Mouse (Mus musculus) fat pad, adult 2 months (tissue): Measurements from ENCODE around the gene Wnk4.

Experiments used
- DNase-seq: peaks from one replicate; pipeline ENCODE4 v3.0.0-alpha.2; 2011; ENCODE audit warnings: low read depth, low spot score; ENCODE audit errors: extremely low read depth

Gene Wnk4

GRCm38 (mm10) chr11:101272446-101272845 lies 12.1 kb downstream of the Wnk4 start:
- no peak for DNase-seq

GRCm38 (mm10) chr11:101275309-101275708 lies 14.9 kb downstream of the Wnk4 start:
- DNase-seq, result no peak

GRCm38 (mm10) chr11:101276319-101277070 lies 16.1 kb downstream of the Wnk4 start:
- no peak for DNase-seq

DNA sequence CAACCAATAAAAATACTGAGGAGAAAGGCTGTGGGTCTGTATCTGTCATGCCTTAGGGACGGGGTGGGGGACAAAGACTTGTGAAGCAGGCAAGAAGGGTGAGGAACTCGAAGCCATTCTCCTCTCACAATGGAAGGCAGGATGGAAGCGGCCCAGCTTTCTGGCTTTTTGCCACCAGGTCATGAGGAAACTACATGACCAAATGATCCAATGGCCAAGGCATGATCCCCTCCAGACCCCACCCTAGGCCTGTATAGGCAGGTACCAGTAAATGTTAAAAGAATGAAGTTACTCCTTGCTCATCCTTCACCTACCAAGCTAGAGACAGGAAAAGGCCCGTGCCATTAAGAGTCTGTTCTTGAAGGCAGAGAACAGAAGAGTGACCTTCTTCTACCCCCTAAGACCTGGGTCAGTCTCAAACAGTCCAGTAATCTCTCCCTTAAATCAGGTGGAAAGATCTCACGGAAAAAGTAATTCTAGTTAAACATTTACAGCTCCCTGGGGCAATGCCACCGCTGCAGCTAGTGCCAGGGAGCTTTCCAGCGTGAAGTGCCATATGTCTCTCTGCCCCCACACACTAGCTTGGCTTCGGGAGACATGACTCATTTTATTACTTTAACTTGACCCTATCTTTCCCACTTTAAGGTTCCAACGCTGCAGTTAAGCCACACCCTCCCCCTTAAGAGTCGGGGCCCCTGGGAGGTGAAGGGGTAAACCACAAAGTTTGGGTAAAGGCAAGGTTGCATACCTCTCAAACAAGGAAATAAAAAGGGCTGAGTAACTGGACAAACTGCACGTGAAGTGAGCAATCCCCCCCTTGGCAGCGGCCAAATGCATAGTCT lies 17.2 kb downstream of the Wnk4 start:
- no peak for DNase-seq

DNA sequence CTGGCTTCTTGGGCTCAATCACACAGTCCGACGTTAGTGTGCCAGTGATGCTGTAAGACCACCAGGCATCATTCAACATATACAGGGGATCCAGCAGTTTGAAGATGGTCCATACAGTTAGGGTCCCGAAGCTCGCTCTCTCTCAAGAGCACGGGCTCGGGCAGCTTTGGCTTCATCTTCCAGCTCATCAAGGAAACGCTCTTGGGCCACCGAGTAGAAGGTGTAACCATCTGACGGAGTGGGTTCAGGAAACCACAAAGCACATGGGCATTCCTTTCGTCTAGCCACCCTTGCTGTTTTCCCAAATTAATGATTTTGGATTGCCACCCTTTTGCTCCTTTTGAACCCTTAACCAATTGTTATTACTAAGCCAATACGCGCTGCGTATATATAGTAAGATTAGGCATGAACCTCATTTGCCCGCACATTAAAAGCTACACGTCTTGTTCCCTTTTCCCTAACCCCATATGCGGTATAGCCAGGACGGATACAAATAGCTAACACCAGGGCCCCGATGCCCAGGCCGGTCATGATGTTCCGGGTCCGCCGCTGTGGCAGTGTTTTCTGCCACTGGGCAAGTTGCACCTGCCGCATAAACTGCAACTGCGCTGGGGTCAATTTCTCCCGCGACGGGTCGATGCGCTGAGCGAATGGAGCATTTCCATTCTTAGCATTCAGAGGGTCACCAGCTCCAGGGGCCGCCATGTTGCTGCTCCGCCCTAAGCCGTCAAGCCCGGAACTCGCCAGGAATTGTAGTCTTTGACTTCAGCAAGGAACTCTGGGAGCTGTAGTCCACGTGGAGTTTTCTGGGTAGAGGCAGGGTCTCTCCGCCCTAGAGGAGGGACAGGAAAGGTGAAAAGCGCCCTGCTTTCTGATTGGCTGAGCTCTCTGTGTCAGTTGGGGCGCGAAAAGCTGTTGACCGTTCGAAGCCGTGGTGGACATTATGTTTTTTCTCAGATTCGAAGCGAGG lies 18.1 kb downstream of the Wnk4 start, which contains the start of the genes Cntd1 and Coa3:
Cntd1 (plus strand) TSS at position 790 of the 970 bp plus-strand sequence.
Coa3 (minus strand) TSS at position 892 of the 970 bp plus-strand sequence.
- DNase-seq, result no peak

GRCm38 (mm10) chr11:101279193-101279569 lies 18.8 kb downstream of the Wnk4 start:
- DNase-seq, result no peak

GRCm38 (mm10) chr11:101280837-101281236 lies 20.5 kb downstream of the Wnk4 start:
- no peak for DNase-seq

DNA sequence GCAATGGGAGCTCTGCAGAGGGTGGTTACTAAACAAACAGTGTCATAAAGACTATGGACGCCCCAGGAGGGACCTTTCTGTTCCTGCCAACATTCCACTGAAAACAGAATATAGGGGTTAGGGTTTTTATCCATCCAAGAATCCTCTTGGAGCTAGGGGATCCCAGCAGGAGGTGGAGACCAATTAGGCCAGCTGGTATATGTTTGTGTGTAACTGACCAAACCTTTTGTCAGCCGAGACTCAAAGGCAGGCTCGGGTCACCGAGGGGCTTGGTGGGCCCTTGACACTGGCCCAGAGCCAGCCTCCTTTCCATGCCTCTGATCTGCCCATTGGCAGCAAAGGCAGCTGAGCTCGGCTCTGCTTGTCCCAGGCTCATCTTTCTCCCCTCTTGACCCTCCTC lies 22.5 kb downstream of the Wnk4 start:
- no peak for DNase-seq

DNA sequence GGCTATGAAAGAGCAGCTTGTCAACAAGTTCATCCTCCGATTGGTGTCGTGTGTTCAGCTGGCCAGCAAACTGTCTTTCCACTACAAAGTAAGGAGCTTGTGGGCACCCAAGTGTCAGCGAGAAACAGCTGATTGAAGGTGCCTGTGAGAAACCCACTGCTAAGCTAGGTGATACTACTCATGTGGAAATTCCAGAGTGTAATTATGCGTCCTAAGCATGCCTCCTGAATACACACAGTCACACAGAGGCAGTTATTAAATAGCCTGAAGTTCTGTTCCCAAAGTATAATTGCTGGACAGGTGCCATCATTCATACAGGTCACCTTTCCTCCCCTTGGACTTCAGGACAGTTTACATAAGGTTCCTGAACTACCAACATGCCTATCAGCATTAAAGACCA lies 23.4 kb downstream of the Wnk4 start:
- DNase-seq, result no peak

DNA sequence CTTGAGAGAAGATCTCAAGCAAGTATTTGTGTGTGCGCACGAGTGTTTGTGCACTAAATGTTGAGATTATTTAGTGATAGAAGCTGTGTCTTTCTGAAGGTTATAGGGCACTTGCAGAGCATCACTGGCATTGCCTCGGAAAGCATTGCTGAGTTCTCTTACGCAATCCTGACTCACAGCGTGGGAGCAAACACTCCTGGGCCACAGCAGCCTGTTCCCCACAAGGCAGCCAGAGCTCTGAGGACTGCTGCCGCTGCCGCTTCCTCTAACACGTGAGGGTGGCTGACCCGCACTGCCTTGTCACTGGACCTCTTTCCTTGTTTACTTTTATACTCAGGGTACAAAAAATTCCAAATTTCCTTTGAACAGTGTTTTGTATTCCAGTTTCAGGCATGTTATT lies 26.9 kb downstream of the Wnk4 start:
- no peak for DNase-seq

GRCm38 (mm10) chr11:101291231-101291630 lies 30.9 kb downstream of the Wnk4 start:
- DNase-seq, result no peak

DNA sequence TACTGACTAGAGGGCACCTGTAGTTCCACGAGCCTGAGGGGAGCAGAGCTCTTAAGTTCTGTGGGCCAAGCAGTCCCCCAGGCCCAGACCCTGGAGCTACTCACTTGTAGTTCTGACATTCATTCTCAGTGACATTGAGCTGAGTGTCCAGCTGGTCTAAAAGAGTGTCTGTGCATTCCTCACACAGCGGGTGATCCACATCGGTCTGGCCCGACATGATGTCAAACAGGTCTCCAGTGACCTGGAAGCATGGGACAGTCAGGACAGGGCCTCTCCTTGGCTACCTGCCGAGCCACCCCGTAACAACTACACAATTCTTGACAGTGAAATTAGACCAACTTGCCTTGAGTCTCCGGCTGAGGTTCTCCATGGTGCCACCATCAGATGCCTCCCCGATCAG lies 34.8 kb downstream of the Wnk4 start:
- no peak for DNase-seq

DNA sequence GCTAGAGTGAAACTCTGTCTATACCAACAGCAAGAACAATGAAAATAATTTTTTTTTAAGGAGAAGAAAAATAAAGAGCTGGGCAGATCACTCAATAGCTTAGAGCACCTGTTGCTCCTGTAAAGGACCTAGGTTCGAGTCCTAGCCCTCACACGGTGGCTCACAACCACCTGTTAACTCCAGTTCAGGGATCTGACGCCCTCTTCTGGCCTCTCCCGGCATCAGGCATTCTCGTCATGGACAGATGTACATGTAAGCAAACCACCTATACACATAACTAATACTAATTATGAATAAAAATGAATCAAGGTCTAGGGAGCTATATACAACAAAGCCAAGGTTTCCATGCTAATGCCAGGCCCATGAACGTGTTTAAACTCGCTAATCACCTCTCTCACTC lies 40.5 kb downstream of the Wnk4 start:
- DNase-seq, result no peak

DNA sequence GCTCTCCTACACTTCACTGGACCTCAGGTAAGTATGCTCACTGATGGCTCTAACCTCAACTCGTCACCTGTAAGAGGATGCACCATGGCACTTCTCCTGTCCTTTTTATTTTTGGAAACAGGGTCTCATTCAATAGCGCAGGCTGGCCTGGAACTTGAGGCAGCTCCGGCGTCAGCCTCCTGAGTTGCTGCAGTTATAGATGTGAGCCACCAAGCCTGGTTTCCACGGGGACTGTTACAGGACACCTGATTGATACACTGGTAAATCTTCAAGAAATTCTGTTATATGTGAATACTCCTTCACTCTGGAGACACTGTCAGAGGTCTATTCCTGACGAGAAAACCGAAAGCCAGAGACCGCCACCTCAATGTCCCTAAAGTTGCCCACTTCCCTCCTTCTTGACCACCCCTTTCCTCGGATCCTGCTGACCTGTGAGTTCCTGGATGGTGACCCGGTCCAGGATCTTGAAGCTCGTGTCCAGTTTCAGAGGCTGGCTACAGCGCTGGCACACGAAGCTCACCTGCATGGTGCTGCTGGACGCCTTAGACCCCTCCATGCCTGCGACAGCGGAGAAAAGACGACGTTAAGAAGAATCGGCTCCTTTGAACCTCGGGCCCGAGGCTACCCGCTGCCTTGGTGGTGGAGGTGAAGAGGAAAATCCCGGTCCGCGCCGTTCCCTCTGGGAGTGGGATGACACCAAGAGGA lies 41.1 kb downstream of the Wnk4 start:
- no peak for DNase-seq

DNA sequence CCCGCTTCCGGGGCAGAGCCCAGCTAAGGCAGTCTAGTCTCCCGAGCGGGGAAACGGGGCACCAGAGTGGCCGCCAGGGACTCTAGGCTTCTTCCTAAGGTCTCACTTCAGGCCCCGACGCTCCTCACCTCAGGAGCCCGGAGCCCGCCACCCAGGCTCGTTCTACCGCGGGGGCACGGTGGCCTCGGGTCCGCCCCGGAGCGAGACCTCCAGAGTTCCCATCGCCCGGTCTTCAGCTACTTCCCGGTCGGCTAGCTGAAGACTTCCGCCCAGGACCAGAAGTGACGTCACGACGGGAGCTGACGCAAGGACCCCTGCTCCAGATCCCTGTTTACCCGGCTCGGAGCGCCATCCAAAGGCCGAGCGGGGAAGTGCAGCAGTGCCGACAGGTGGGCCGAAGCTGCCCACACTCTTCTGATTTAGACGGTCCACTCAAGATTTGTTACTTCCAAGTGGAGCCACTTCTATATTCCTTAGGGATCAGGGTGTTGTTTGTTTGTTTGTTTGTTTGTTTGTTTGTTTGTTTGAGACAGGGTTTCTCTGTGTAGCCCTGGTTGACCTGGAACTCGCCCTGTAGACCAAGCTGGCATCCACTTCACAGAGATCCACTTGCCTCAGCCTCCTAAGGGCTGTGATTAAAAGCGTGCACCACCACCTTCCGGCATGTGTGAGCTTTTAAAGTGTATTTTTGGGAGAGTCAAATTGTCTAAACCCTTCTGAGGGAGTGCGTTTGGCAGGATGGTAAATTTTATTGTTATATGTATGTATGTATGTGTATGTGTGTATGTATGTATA lies 41.8 kb downstream of the Wnk4 start, which contains the start of gene Becn1:
Becn1 (minus strand) TSS at position 283 of the 795 bp plus-strand sequence.
- no peak for DNase-seq

- no peak for DNase-seq
Observed at GRCm38 (mm10) chr11:101307744-101308143, 47.4 kb downstream of the Wnk4 start.

DNA sequence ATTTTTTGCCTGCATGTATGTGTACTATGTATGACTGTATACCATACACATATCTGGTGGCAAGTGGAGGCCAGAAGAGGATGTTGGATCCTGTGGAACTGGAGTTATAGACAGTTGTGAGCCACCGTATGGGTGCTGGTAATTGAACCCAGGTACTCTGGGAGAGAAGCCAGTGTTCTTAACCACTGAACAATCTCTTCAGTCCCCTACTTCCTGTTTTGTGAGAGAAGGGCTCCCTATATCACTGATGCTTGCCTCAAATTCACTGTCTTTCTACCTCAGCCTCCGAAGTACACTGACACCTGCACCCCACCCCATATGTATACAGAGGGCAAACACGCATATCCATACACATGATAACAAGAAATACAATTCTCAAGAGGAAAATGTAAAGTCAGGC lies 50.7 kb downstream of the Wnk4 start:
- DNase-seq, result no peak

DNA sequence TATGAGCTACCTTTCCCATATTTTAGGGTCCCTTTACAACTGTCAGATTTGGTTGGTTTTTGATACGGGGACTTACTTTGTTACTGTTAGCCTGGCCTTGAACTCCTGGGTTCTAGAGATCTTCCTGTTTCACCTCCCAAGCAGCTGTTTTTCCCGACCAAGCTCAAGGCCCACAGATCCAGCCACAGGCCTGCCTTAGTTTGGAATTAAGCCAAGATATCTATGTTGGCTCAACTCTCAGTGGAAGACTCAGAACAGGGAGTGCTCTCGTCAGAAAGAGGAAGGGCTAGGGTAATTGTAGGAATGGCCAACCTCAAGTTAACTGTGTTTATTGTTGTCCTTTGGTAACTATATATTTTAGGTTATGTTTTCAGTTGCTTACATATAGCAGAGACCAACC lies 51.8 kb downstream of the Wnk4 start:
- DNase-seq, result no peak

DNA sequence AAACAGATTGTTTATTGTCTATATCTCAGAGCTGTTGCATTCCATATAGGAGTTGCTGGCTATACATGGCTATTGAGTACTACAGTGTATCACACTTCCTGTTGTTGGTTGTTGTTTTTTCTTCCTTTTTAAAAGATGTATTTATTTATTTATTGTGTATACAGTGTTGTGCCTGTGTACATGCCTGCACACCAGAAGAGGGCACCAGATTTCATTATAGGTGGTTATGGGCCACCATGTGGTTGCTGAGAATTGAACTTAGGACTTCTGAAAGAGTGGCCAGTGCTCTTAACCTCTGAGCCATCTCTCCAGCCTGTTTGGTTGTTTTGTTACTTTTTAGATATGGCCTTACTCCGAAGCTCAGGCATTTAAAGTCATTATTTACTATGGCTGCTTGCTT lies 54.2 kb downstream of the Wnk4 start:
- no peak for DNase-seq
